Mouse (Mus musculus) testis, postnatal 14 days (tissue): ENCODE data around the gene Mamdc2.
"Not testable (repeated sequence)": the region's sequence is repeated elsewhere in the genome, so short reads cannot be mapped to it uniquely, and the experiment has no call there.

Experiments used
- DNase-seq: peaks from one replicate; pipeline ENCODE4 v3.0.0; 2021; ENCODE audit warnings: low spot score

Gene Mamdc2

DNA sequence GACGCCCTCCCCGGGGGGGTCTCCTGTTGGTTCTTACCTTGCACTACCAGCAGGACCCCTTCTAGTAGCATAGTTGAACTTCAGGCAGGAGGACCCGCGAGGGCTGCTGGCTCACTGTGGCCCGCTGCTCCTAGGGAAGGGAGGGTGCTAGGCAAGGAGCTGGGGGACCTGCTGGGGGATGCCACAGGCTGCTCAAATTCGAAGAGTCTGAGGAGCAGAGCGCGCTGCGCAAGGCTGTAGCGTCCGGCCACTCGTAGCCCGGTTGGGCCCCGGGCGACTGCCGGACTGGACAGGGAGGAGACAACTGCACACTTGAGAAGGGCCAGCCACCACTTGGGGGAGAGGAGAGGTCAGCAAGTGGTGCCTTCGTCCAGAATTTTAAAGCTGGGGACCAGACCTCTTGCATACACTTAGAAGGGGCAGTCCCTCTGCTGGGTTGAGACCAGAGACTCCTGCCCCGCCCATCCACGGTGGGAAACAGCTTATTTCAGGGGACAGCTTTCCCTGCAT lies at the start of gene Mamdc2:
TSS of gene Mamdc2 (minus strand) at position 455 of the 510 bp plus-strand sequence.
- no peak for DNase-seq

GRCm38 (mm10) chr19:23498011-23498410 lies 49.8 kb upstream of the Mamdc2 start:
- peak; percentile 16 for DNase-seq

DNA sequence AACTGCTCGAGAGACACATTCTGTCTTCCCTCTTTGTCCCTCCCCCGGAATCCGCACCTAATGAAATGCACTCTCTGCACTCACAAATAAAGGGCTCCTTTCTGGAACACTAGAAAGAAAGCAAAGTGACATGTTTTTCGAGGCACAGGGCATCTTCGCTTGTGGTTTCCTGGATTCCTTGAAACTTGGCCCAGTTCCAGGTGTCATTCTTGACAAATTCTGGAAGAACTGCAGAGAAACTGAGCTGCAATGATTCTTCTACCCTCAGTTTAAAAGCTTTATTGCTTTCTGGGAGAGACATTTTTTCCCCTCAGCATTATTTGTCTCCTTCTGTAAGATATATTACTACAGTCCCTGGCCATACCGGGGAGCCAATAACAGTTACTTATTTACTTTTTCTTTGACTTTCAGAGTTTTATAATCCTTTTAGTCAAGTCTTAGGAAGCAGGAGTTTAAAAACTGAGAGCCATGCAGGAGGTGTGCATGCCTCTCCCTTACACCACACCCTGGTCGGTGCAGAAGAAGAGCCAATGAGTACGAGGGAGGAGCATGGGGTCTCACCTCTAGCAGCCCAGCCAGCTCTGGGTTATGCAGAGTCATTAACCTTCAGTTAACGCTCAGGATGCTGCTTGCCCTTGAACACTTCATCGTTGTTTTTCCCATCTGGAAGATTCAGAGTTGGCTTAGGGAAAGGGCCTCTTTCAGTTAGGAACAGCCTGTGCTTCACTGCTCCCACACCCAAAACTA lies 49.1 kb upstream of the Mamdc2 start:
- DNase-seq, result no peak

GRCm38 (mm10) chr19:23496536-23496935 lies 48.3 kb upstream of the Mamdc2 start:
- peak; percentile 36 for DNase-seq

DNA sequence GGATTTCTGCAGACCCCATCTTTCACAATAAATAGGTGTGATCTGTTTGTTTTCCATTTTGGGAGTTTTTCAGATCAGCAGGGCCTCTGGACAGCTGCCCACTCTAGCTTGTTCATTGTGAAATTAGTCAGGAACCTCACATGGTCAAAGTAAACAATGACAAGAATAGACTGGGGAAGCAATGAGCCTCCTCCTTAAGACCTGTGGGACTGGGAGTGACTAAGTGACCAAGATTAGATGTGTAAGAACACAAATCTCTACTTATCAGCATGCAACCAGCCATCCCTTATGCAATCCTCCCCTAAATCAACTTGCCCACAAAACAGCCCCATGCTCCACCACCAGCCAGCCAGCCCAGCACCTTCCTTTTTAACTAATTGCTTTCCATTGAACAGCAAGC lies 44.4 kb upstream of the Mamdc2 start:
- DNase-seq, result no peak

- DNase-seq, result not testable (repeated sequence)
Observed at GRCm38 (mm10) chr19:23490703-23491102, 42.5 kb upstream of the Mamdc2 start.

- DNase-seq, result no peak
Observed at GRCm38 (mm10) chr19:23489780-23490179, 41.5 kb upstream of the Mamdc2 start.

DNA sequence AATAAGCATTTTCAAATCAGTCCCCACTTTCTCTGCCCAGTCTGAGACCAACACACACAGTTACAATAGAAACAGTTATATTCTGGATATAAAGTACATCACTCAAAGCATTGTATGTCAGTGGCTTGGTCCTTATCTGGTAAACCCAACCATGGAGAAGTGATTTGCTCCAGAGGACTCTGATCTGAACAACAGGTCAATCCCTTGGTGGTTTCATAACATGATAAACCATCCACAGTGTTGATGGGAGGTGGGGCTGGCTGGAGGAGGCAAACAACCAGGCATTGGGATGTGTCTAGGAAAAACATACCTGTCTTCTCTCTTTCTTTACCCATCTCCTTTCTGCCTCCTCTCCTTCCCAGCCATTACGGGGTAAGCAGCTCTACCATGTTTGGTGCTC lies 39.2 kb upstream of the Mamdc2 start:
- DNase-seq, result no peak

- no peak for DNase-seq
Observed at GRCm38 (mm10) chr19:23486631-23487270, 38.5 kb upstream of the Mamdc2 start.

DNA sequence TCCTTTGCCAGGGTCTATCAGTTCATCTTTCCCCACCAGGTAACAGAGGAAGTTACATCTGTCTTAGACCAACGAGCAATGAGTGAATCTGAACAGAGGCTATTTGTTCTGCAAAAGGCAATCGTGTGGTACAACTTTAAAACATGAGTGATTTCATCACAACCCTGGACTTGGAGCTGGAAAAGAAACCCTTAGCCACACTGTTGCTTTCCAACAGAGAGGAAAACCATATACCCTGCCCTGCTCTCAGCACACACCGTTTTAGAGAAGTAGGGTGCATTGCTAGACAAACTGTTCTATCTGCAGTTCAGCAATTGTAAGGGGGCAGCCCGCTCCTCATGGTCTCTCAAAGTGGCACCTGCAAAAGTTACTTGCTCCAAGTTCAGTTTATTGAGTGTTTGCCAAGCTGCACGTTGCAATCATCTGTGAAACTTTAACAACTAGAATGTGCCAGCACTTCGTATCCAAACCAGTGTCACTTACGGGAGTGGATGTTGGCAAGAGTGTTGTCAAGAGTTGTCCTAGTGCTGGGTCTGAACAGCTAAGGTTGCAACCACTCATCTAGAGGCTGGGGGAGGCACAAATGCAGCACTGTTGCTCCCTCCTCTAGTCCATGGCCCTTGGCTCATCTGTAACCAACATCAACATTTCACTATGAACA lies 37.8 kb upstream of the Mamdc2 start:
- no peak for DNase-seq

DNA sequence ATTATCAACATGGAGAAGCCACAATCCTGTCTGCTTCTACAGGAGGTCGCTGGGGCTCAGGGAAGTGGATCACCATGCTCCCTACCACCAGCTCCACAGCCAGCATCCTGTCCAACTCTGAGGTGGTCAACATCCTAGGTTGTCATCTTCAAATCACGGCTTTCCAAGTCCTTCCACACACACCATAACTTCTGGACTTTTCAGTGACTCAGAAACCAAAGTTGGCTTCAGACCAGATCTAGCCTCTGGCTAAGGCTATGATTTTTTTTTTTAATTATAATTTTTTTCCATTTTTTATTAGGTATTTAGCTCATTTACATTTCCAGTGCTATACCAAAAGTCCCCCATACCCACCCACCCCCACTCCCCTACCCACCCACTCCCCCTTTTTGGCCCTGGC lies 34.3 kb upstream of the Mamdc2 start:
- DNase-seq, result not testable (repeated sequence)

DNA sequence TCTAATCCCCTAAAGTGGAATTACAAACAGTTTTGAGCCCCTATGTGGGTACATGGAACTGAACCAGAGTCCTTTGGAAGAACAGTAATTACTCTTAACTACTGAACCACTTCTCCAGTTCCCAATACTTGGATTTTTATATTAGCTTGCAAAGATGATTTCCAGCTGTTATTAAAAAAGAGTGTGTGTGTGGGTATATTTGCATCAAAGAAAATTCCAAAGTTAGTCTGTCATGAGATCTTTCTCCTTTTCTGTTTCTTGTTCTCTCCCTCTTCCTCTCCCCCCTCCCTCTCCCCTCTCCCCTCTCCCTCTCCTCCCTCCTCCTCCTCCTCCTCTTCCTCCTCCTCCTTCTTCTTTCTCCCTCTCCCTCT lies 31.3 kb upstream of the Mamdc2 start:
- DNase-seq, result no peak

GRCm38 (mm10) chr19:23478895-23479596 lies 30.8 kb upstream of the Mamdc2 start:
- no peak for DNase-seq

- DNase-seq, result no peak
Observed at GRCm38 (mm10) chr19:23477826-23478225, 29.6 kb upstream of the Mamdc2 start.

- no peak for DNase-seq
Observed at GRCm38 (mm10) chr19:23467866-23468265, 19.6 kb upstream of the Mamdc2 start.

DNA sequence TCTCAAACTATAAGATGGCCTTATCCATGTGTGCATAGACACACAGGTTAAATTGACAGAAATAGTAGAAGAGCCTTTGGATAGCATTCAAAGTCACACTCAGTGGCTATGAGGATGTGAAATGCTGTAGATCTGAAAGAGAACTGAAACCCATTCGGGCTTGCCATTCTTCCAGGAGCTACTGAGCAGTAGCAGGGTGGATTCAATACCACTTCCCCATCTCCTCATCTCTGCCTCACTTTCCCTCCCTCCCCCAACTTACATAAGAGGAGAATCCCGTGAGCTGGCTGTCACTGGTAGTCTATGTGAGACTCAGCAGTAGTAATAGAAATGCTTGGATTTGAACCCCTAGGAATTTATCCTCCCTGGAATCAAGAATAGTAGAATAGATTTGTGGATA lies 18.8 kb upstream of the Mamdc2 start:
- DNase-seq, result no peak

- DNase-seq, result no peak
Observed at GRCm38 (mm10) chr19:23457492-23457891, 9.2 kb upstream of the Mamdc2 start.

GRCm38 (mm10) chr19:23451361-23451760 lies 3.1 kb upstream of the Mamdc2 start:
- DNase-seq, result no peak

DNA sequence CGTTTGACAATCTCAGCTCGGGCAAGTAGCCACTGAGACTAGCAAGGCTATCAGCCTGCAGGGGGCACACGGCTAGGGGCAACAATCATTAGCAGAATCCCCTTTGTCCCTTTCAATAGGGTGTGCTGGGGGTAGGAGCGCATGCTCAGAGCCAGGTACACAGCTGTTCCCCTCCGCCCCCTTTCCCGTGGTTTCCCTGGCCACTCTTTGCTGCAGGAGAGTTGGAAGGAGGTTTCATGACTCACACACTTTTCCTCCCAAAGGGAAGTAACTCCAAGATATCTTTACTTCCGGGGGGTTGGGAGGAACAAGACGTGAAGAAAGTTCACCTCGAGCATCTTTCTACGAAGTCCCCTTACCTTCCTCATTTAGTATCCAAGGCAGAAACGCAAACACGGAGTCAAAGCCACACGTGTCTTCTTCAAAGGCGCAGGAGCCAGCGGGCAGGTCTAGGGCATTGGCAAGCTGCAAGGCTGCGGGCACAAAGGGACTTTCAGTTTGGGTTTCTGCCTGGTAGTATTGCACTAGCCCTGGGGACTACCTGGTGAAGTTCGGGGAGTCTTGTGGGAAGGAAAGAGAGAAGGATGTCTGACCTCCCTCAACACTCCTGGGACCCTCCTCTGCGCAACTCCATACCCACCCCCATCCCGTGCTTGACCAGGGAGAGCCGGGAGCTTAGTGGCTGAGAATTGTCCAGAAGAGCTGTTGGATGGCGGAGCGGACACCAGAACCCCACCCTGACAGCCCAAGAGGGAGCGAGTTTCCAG lies 838 bp downstream of the Mamdc2 start:
- no peak for DNase-seq

DNA sequence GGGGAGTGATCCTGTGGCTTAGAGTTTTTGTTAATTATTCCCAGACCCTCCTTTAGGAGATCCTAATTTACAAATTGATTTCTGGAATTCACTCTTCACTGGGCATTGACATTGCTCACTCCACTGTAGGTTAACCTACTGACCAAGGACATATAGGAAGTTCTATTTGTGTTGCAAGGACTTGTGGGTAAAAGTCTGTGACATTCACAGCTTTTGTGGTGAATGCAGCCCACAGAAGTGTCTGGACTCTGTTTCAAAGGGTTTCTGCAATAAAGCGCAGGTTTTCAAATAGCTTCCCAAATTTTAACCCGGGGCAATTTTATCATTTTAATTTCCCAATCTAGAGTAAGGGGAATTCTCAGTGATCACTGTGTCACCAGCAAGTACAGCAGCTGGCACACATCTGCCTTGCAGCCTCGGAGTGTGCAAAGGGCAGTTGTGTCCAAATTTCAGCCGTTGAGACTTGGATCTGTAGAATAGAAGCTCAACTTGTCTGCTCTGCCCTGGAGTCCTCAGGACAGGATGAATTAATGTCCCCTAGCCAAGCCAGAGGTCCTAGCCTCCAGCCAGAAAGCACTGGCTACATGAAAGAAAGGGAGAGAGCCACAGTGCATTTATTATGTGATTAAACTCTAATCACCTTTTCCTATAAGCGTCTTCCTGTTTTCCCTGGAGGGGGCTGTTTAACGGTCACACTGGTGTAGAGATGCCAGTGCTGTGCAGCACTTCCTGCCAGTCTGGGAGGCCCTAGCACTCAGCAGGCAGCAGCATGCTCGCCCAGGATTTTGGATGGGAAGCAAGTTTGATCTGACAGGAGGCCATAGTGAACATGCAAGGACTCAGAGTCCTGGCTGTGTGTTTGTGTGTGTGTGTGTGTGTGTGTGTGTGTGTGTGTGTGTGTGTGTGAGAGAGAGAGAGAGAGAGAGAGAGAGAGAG lies 3.1 kb downstream of the Mamdc2 start:
- DNase-seq, result no peak

DNA sequence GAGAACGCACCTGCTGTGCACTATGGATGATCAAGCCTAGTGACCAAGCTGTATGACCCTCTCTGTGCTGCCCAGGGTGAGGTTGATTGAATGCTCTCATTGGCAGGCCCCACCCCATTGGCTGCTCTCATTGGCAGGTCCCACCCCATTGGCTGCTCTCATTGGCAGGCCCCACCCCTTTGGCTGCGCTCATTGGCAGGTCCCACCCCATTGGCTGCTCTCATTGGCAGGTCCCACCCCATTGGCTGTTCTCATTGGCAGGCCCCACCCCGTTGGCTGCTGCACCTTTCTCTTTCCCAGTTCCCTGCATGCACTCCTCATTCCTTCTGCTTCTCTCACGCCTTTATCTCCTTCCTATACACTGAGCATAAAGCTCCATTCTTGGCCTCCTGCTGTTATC lies 12.5 kb downstream of the Mamdc2 start:
- DNase-seq, result peak; percentile 42
